Mouse (Mus musculus) adrenal gland, postnatal 36 days (tissue): ENCODE measurements around the gene Btbd35f23. TPM values are rescaled to one million over a fixed set of nuclear protein-coding genes. Genes with fewer than 3 reads are reported as not detected.
"Not testable (repeated sequence)": the region's sequence is repeated elsewhere in the genome, so short reads cannot be mapped to it uniquely, and the experiment has no call there.

Experiments
- DNase-seq, 2 experiments: peaks; one replicate each; pipeline ENCODE4 v3.0.0; 2021; ENCODE audit warnings: mixed read lengths in 1 of 2
- long read RNA-seq, 2 experiments: library from polyadenylated mRNA; stranded (forward); transcript quantifications; one replicate each; pipeline ENCODE4 v2.0.0; 2021; ENCODE audit warnings: borderline sequencing depth in 2 of 2
- total RNA-seq, 2 experiments: library from RNA; stranded (reverse); gene quantifications; 2 replicates each; pipeline ENCODE4 v1.2.3; 2021

Btbd35f23 gene
- not detected for total RNA-seq
- long read RNA-seq, experiment 1 = 0 reads
- long read RNA-seq, experiment 2 = 0 reads

GRCm38 (mm10) chrX:3076575-3076974 is at the start of gene Btbd35f23:
Btbd35f23 (plus strand) TSS chrX:3076875.
- DNase-seq = not testable (repeated sequence)

Other genes with a start within 250 kb of the Btbd35f23 start
- not detected for gene Btbd35f24, start 119.0 kb downstream of the Btbd35f23 start, total RNA-seq